Mouse (Mus musculus) cerebellum, adult 18-20 months (tissue): Measurements from ENCODE around the gene Fsip1.

Experiments used
- DNase-seq, 2 experiments: peaks; one replicate each; pipeline ENCODE4 v3.0.0; 2021

Gene Fsip1

GRCm38 (mm10) chr2:118084693-118085092 is 172.1 kb downstream of the Fsip1 start:
- DNase-seq, result no peak

GRCm38 (mm10) chr2:118083652-118084051 is 173.1 kb downstream of the Fsip1 start:
- no peak for DNase-seq

- DNase-seq, result no peak
Observed at GRCm38 (mm10) chr2:118081581-118081980, 175.2 kb downstream of the Fsip1 start.
